Mouse (Mus musculus) lung, postnatal 14 days (tissue): ENCODE data around the gene Gm21953.
"Not testable (repeated sequence)": the region's sequence is repeated elsewhere in the genome, so short reads cannot be mapped to it uniquely, and the experiment has no call there.

Source experiments
- DNase-seq: peaks from one replicate; pipeline ENCODE4 v3.0.0; 2021

The Gm21953 gene

DNA sequence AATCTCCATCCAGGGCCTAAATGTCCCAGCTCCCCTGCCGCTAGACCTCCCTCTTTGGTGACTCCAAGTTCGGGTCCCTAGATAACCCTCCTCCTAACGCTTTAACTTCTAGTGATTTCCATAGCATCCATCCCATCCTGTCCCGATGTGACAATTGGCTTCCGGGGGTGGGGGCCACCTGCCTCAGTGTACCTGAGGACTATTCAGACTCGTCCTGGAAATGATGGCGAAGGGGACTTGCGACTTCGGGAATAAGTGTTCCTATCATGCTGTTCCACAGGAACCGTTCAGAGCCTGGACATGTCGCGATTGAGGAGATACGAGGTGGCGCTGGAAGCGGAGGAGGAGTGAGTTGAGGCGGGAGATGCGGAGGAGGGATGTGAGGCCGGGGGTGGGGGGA lies at the start of gene Gm21953:
Gene Gm21953 (plus strand): TSS at position 301 of the 400 bp plus-strand sequence.
- DNase-seq = not testable (repeated sequence)

DNA sequence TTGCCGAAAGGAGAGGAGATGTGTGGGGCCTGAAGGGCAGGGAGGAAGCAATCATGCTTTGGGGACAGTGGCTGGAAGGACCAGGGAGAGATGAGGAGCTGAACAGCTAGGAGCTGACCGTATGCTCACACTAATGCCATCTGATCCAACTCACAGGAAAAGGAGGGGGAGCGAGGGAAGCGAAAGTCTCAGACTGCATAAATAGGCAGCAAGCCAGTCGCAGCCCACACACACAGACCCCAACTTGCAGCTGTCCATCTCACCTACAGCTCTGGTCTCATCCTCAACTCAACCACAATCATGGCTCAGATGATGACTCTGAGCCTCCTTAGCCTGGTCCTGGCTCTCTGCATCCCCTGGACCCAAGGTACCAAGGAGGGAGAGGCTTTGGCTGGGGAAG lies 38.6 kb upstream of the Gm21953 start, which contains the start of gene Ccl21b:
Gene Ccl21b (plus strand): TSS at position 301 of the 400 bp plus-strand sequence.
- DNase-seq = not testable (repeated sequence)

DNA sequence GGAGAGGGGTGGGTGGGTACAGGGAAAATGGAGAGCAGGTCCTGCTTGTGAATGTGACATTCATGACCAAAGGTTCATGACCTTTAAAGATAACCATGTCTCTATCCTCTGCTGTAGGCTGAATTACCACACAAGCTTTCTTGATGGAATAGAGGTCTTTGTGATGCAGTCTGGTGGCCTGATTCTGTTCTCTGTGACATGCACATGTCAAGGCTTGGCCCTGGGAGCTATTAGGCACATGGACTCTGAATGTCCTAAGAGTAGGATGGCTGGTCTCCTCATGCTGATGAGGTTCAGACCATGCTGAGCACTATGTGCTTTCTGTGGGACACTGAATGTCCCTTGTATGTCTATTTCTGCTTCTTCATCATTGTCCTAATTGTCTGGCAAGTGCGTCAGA lies 24.0 kb downstream of the Gm21953 start, which contains the start of gene Fam205a3:
Gene Fam205a3 (plus strand): TSS at position 301 of the 400 bp plus-strand sequence.
- DNase-seq = not testable (repeated sequence)
